Mouse (Mus musculus): ENCODE results near the gene Cstf3. TPM values are rescaled to one million over a fixed set of nuclear protein-coding genes. Genes with fewer than 3 reads are reported as not detected.
"Not testable (repeated sequence)": the region's sequence is repeated elsewhere in the genome, so short reads cannot be mapped to it uniquely, and the experiment has no call there.

Cstf3 gene
- polyA plus RNA-seq (2012; ENCODE audit: insufficient read depth, insufficient read length, missing spikeins) = 20.0 and 24.0 TPM in 2 replicates

DNA sequence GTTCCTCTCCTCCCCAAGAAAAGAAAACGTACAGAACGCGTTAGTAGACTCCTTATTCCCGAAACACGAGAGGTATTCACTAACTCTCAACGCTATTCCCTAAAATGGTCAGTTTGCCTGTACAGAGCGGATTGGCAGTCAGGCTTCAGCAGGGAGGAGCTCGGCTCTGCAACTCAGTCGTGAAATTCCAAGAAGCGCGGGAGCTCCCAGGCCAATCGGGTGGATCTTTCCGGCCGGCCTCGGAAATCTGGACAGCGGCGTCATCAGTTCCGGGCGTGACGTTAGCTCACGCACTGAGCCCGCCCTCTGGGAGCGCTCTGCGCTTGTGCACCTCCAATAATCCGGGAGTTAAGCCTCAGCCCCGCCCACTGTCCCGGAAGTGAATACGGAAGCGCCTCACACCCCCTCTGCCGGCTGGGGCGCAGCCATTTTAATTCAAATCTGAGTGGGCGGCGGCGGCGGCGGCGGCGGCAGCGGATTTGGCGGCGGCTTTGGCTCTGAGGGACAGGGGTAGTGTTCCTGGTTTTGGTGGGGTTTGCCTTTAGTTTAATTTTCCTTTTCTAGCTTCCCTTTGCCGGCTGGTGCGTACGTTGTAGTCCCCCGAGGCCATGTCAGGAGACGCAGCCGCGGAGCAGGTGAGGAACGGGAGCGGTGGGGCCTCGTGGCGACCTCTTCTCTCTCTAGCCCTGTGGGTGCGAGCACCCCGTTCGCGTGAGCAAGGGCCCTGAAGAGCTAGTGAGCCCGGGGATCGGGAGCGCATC is at the start of gene Cstf3:
Cstf3 (plus strand) TSS at position 456 of the 761 bp plus-strand sequence.
- TF ChIP-seq CTCF (IDR thresholded peaks at IDR 0.05; ENCODE audit: low read depth, low read length) = no peak
- no peak for TF ChIP-seq POLR2A (IDR thresholded peaks at IDR 0.05; ENCODE audit: borderline replicate concordance, low read depth, low read length)
- Histone ChIP-seq H3K27ac (ENCODE audit: insufficient read depth, low read depth, low read length) (peak within 1 kb of the TSS; percentile 41), H3K4me3 (ENCODE audit: insufficient read depth, low read length) (peak within 1 kb of the TSS; percentile 88), H3K4me1 (ENCODE audit: control insufficient read depth, insufficient read depth, low read length) (peaks cover 18% of the 10 kb centered on the region)

DNA sequence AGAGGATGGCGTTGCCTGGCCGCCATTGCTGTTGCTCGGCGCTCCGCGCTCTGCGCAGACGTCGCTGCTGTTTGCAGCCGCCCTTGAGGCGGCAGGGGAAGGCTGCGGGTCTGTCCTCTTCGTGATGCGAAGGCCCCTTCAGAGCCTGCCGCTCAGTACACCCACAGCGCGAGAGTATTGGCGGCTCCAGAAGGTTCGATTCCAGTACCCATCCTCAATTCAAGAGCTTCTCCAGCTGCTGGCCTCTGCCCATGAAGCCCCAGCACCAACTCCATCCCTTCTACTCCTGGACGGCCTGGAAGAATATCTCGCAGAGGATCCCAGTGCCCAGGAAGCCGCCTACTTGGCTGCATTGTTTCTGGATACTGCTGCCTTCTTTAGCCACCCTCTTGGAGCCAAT is 33.6 kb upstream of the Cstf3 start:
- H3K4me1 ChIP-seq (ENCODE audit: control insufficient read depth, insufficient read depth, low read length); H3K27ac ChIP-seq (ENCODE audit: insufficient read depth, low read depth, low read length); H3K4me3 ChIP-seq (ENCODE audit: insufficient read depth, low read length): not testable (repeated sequence)

DNA sequence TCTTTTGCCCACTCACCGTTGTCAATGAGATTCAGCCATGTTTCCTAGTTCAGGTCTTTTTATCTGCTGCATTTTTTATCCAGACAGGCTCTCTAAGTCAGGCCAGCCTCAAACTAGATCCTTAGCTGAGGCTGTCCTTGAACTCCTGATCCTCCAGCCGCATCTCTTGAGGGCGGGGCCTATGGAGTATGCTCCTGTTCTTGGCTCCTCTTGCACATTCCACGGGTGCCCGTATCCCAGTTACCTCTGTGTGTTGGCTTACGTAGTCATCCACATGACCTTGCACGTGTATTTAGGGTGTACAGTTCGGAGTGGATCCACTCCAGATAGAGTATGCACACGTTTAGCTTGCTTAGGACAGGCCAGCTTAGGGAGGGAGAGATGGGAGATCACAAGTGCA is 32.6 kb upstream of the Cstf3 start:
- no peak overlapping the region for H3K4me3 ChIP-seq (ENCODE audit: insufficient read depth, low read length)
- no peak overlapping the region for H3K27ac ChIP-seq (ENCODE audit: insufficient read depth, low read depth, low read length)
- peaks cover 5% of the 10 kb centered on the region for H3K4me1 ChIP-seq (ENCODE audit: control insufficient read depth, insufficient read depth, low read length)
- no peak for TF ChIP-seq POLR2A (IDR thresholded peaks at IDR 0.05; ENCODE audit: borderline replicate concordance, low read depth, low read length)
- TF ChIP-seq CTCF (IDR thresholded peaks at IDR 0.05; ENCODE audit: low read depth, low read length) = no peak

DNA sequence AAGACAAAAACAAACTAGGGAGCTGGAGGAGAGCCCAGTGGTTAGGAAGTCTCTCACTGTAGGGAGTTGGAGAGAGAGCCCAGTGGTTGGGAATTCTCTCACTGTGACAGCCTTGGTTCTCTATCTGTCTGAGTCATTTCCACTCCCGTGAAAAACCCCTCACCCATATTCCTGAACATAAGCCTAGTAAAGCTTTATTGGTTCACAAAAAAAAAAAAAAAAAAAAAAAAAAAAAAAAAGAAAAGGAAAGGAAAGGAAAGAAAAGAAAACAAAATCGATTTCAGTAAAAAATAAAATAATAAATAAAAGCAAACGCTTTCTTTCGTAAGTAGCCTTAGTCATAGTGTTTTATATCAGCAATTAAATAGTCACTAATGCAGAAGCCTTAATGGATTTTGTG is 32.0 kb upstream of the Cstf3 start:
- H3K4me1 ChIP-seq (ENCODE audit: control insufficient read depth, insufficient read depth, low read length) = peaks cover 3% of the 10 kb centered on the region
- TF ChIP-seq CTCF (IDR thresholded peaks at IDR 0.05; ENCODE audit: low read depth, low read length) = no peak
- no peak for TF ChIP-seq POLR2A (IDR thresholded peaks at IDR 0.05; ENCODE audit: borderline replicate concordance, low read depth, low read length)

DNA sequence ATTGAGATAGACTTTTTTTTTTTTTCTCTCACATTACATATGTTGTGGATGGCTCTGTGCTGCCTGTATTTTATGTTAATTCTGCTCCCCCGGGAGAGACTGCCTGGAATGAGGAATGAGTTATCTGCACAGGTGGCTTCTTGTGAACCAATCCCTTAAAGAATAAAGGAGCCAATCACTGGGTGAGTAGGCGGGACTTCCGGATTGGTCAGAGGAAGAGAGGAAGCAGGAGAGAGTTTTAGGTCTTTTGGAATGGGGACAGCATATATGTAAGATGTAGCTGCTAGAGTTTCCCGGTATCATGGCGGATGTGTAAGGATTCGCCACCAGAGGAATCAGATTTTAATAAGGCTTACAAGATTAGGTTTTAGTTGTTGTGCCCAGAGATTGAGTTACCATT is 31.4 kb upstream of the Cstf3 start:
- Histone ChIP-seq H3K4me1 (ENCODE audit: control insufficient read depth, insufficient read depth, low read length) (no peaks in the 10 kb centered on the region), H3K27ac (ENCODE audit: insufficient read depth, low read depth, low read length) (no peak overlapping the region), H3K4me3 (ENCODE audit: insufficient read depth, low read length) (no peak overlapping the region)
- no peak for TF ChIP-seq CTCF (IDR thresholded peaks at IDR 0.05; ENCODE audit: low read depth, low read length)
- TF ChIP-seq POLR2A (IDR thresholded peaks at IDR 0.05; ENCODE audit: borderline replicate concordance, low read depth, low read length) = no peak

More for the DNA sequence above, 32.0 kb upstream of the Cstf3 start:
- H3K4me3 ChIP-seq (ENCODE audit: insufficient read depth, low read length) = no peak overlapping the region
- H3K27ac ChIP-seq (ENCODE audit: insufficient read depth, low read depth, low read length) = no peak overlapping the region

DNA sequence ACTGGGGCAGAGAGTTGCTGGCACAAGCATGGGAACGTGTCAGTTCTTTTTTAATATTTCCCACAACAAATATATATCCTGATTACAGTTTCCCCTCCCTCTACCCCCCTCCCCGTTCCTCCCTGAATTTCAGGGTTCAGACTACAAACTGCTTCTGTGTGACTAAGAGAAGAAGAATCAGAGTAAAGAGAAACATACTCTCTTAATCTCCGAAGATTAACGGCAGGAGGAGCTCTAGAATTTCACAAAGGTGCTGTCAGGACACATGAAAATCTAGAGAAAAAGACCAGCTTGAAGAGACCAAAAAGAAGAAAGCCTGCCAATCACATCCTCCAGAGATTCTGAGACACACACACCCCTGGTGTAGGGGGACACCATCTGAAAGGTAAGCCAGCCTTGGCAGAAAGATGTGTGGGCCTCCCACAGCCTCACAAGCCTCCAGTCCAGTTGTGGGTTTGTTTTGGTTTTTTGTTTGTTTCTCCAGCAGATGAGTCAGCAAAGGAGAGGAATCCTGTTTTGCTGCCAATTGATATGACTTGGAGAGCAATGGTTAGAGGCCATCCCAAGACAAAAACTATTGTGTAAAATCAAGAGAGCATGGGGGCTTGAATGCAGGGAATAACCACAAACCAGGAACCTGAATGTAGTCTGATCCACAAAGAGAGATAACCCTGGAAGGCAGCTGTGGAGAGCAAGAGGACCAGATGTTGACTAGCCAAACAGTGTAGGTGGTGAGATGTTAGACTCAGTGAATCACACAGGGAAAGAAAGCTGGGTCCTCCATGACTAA is 30.5 kb upstream of the Cstf3 start:
- Histone ChIP-seq H3K4me1 (ENCODE audit: control insufficient read depth, insufficient read depth, low read length) (no peaks in the 10 kb centered on the region), H3K4me3 (ENCODE audit: insufficient read depth, low read length) (no peak overlapping the region), H3K27ac (ENCODE audit: insufficient read depth, low read depth, low read length) (no peak overlapping the region)
- no peak for TF ChIP-seq POLR2A (IDR thresholded peaks at IDR 0.05; ENCODE audit: borderline replicate concordance, low read depth, low read length)
- TF ChIP-seq CTCF (IDR thresholded peaks at IDR 0.05; ENCODE audit: low read depth, low read length) = no peak

DNA sequence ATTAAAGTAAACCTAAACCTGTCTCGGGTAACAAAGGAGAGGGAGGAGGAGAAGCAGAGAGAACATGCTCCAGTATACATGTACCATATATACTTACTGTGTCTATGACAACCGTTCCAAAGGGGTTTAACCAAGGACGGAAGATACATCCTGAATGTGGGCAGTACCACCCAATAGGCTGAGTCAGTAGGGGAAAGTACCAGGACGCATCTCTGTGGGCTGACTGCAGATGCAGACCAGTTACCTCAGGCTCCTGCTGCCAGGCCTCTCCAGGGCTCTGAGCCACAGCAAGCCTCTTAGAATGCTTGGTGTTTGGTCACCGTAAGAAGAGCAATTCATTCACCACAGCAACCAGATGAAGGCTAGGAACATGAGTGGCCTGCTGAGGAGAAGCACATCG is 28.9 kb upstream of the Cstf3 start:
- Histone ChIP-seq H3K4me3 (ENCODE audit: insufficient read depth, low read length) (no peak overlapping the region), H3K27ac (ENCODE audit: insufficient read depth, low read depth, low read length) (no peak overlapping the region)
- TF ChIP-seq POLR2A (IDR thresholded peaks at IDR 0.05; ENCODE audit: borderline replicate concordance, low read depth, low read length) (no peak), CTCF (IDR thresholded peaks at IDR 0.05; ENCODE audit: low read depth, low read length) (no peak)

DNA sequence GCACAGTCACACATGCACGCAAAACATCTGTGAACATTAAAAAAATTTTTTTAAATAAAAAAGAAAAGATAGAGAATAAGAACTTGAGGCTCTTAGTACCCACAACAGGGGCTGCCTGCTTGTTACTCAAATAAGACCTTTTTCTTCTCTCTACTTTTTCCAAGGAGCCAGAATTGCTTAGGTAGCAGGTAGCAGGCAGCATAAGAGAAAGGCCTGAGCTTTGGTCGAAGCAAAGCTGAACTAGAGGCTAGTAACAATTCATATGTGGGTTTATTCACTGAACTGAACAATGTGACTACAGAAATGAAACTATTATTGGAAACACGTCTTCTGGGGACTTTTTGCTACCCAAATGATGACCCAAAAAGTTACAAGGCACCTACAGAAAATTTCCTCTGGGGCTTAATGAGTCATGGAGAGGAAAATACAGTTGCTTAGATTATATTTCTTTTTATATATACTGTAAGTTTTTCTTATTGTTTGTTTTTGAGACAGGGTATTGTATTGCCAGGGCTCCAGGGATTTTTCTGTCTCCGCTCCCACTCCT is 28.3 kb upstream of the Cstf3 start:
- Histone ChIP-seq H3K4me3 (ENCODE audit: insufficient read depth, low read length) (no peak overlapping the region), H3K27ac (ENCODE audit: insufficient read depth, low read depth, low read length) (no peak overlapping the region), H3K4me1 (ENCODE audit: control insufficient read depth, insufficient read depth, low read length) (no peaks in the 10 kb centered on the region)
- TF ChIP-seq CTCF (IDR thresholded peaks at IDR 0.05; ENCODE audit: low read depth, low read length) = no peak
- TF ChIP-seq POLR2A (IDR thresholded peaks at IDR 0.05; ENCODE audit: borderline replicate concordance, low read depth, low read length) = no peak

More for the DNA sequence above, 28.9 kb upstream of the Cstf3 start:
- H3K4me1 ChIP-seq (ENCODE audit: control insufficient read depth, insufficient read depth, low read length) = no peaks in the 10 kb centered on the region

DNA sequence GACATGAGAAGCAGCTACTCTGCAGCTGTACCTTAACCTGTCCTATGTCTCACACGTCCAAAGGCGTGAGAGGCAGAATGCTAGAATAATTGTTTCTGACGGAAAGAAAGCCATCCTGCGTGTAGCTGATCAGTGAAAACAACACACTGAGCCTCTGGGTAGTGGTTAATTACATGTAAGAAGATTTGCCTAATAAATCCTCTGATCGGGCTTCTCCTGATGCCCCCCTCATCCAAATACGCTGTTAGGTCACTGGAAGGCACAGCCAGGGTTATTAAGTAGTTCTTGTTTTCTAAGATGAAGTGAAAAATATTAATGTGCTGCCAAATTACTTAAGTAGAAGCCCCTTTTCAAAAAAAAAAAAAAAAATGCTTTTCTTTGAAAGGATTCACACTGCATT is 18.3 kb upstream of the Cstf3 start:
- H3K4me1 ChIP-seq (ENCODE audit: control insufficient read depth, insufficient read depth, low read length) = no peaks in the 10 kb centered on the region
- H3K4me3 ChIP-seq (ENCODE audit: insufficient read depth, low read length) = no peak overlapping the region
- TF ChIP-seq CTCF (IDR thresholded peaks at IDR 0.05; ENCODE audit: low read depth, low read length) (no peak), POLR2A (IDR thresholded peaks at IDR 0.05; ENCODE audit: borderline replicate concordance, low read depth, low read length) (no peak)
- no peak overlapping the region for H3K27ac ChIP-seq (ENCODE audit: insufficient read depth, low read depth, low read length)

DNA sequence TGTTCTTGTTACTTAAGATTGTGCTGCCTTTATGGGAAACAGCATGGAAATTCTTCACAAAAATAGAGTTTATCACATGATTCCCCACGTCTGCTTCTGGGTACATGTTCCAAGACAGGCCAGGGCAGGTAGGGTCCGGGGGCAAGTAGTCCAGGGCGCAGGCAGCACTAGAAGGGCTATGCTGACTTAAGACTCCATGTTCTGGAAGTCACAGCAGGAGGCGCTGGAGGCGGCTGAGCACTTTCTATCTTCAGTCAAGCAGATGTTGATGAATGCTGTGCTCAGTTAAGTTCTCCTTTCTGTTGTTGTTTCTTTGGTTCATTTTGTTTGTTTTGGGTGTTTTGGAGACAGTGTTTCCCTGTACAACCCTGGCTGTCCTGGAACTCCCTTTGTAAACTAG is 14.1 kb upstream of the Cstf3 start:
- Histone ChIP-seq H3K27ac (ENCODE audit: insufficient read depth, low read depth, low read length) (no peak overlapping the region), H3K4me1 (ENCODE audit: control insufficient read depth, insufficient read depth, low read length) (no peaks in the 10 kb centered on the region), H3K4me3 (ENCODE audit: insufficient read depth, low read length) (no peak overlapping the region)
- TF ChIP-seq CTCF (IDR thresholded peaks at IDR 0.05; ENCODE audit: low read depth, low read length) = no peak
- no peak for TF ChIP-seq POLR2A (IDR thresholded peaks at IDR 0.05; ENCODE audit: borderline replicate concordance, low read depth, low read length)
